Mouse (Mus musculus) kidney, postnatal 14 days (tissue): ENCODE results near the gene Hivep3.
A peak's percentile ranks its signal among the peaks of the same experiment; 100 is the strongest.

Experiments used
- DNase-seq: peaks from one replicate; pipeline ENCODE4 v3.0.0; 2022; ENCODE audit warnings: mixed read lengths

The Hivep3 gene

GRCm38 (mm10) chr4:120162586-120162985, 429.0 kb downstream of the Hivep3 start:
- no peak for DNase-seq

GRCm38 (mm10) chr4:120163242-120163641, 429.7 kb downstream of the Hivep3 start:
- peak; percentile 37 for DNase-seq

DNA sequence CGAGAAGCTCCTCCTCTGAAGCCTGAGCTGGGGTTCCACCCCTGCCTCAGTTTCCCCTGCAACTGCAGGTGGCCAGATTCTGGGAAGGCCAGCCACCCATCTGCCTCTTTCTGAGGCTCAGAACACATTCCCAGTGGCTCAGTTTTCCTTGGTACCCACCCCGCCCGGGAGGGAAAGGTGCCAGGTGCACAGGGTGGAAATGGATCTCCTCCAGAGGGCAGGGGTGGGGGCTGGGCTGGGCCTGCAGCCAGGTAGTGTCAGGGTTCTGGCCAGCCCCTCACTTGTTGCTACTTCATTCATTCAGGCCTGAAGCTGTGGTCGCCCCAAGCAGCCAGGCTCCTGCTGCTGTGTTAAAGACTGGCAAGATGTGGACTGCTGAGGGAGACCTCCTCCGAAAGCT, 430.7 kb downstream of the Hivep3 start:
- DNase-seq = no peak

DNA sequence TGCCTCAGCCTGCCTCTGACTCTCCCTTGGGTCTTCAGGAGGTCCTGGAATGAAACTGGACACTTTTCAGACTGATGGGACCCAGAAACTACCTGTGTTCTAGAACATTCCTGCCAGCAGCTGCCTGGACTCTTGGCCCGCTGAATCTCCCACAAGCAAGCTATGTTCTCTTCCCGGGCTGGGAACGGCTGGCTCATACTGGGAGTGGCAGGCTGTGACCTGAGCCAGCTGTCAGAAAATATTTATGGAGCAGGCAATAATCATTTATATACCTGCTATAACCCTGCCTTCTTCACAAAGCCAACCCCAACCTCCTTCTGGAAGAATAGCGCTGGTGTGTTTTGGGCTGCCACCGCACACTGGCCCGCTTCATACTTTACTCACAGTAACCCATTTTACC, 434.2 kb downstream of the Hivep3 start:
- DNase-seq = no peak

DNA sequence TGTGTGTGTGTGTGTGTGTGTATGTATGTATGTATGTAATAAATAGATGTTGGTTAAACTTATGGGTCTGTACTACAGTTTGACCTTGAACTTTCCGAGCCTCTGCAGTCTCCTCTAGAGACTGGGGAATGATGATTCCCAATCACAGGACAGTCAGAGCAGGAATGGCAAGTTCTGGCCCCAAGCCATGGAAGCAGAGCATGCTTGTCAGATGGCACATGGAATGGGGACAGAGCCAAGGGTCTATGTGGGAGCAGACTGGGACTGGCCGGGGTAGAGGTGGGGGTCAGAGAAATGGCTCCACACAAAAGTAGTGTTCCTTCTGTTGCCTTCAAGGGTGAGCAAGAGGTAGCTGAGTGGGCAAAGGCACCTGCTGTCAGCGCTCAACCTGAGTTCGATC, 434.8 kb downstream of the Hivep3 start:
- DNase-seq = no peak

DNA sequence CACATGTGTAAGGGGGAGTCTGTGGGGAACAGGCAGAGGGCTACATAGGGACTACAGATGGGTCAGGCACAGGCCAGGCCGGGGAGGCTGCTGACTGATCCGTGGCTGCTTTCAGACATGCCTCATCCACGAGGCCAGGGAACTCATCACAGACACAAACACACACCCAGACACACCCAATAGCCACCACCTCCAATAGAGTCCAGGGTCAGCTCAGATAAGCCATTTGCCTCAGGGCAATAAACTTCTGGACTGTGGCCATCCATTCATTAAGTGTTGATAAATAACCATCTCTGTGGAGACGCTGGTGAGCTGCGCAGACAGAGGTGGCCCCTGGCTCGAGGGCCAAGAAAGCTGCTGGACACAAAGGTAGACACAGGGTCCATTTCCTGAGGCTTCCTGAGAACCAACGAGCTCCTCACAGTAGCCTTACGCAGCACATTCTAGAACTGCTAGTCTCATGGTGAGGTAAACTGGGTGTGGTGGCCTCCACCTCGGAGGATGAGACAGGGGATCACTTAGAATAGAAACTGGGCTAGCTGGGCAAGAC, 436.9 kb downstream of the Hivep3 start:
- DNase-seq = no peak

- DNase-seq = peak; percentile 12
Measured at GRCm38 (mm10) chr4:120172050-120172684, 438.6 kb downstream of the Hivep3 start.

DNA sequence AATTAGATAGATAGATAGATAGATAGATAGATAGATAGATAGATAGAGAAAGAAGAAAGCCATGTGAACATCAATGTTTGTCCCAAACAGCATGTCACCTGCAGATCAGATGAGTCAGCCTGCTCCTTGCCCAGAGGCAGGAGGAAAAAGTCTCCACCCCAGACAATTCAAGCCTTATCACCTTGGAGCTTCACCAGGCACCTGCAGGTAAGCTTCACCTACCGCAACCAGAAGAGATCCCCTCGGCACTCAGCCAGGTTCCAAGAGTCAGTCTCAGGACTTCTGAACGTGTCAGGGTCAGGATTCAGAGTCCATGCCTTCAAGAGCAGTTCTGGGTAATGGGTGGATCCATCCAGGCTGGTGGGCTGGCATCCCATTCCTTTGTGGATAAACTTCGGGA, 445.5 kb downstream of the Hivep3 start:
- DNase-seq = no peak

DNA sequence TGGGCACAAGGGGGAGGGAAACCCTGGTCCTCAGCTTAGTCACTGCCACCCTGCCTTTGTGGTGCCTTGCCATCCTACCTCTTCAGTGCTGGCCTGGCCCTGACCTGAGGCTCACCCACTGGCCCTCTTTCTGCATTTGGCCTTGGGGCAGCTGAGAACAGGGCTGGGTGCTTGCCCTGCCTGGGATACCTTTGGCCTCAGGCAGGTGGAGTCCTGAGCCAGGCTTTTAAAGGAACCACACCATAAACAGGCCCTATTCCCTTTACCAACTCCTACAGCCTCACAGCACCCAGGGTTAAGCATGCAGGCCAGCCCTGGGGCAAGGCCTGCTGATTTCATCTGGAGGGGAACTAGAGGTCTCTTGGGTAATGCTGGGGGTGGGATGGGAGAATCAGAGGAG, 447.0 kb downstream of the Hivep3 start:
- no peak for DNase-seq

DNA sequence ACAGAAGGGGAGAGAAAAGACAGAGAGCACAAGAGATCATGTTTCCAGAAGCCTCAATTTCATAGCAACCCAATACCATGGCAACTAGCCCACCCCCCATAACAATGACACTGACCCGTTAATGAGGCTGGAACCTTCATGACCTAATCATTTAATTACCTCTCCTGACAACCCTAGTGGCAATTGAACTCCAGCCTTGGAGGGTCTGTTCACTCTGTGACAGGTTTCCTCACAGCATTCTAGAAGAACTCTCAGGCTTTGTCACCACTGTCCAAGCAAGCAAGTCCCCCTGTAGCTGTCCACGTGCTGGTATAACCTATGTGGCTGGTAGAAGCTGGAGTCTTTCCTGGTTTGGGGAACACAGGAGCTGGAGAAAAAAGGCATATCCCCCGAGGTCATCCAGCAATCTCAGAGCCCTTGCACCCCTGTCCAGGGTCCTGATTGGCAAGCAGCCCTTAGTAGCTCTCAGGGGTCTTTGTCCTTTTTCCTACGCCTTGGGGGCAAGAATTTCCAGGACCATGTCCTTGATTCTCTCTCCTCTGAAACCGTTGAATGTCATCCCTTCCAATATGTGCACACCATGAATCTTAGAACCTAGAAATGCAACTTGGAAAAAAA, 450.9 kb downstream of the Hivep3 start:
- DNase-seq = no peak

DNA sequence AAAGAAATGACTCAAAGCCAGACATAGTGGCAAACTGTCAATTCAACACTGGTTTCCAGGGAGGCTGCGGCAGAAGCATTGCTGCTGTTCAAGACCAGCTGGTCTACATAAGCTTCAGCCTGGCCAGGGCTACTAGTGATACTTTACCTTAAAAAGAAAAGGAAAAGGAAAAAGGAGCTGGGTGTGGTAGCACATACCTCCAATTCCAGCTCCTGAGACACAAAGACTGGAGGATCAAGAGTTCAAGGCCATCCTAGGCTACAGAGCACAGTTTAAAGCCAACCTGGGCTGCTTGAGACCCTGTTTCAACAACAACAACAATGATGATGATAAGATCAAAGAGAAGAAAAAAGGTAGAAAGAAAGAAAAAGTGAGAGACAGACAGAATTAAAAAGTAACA, 452.9 kb downstream of the Hivep3 start:
- no peak for DNase-seq

GRCm38 (mm10) chr4:120186934-120187333, 453.4 kb downstream of the Hivep3 start:
- DNase-seq = no peak
